Mouse (Mus musculus) inflammation-experienced regulatory T-cells, adult 16 weeks (primary cell): Measurements from ENCODE around the gene Stac2. TPM values are rescaled to one million over a fixed set of nuclear protein-coding genes. Genes with fewer than 3 reads are reported as not detected.

Source experiments
- polyA plus RNA-seq: library from polyadenylated mRNA; unstranded; fragments of 100-300 nt; shearing (Covaris generic); gene quantifications from one replicate; pipeline ENCODE4 v1.2.1, GENCODE M21; 2017

Stac2 gene
- polyA plus RNA-seq, result not detected

GRCm38 (mm10) chr11:98052989-98053834 is at the start of gene Stac2:
Stac2 (minus strand) TSS chr11:98053462.

DNA sequence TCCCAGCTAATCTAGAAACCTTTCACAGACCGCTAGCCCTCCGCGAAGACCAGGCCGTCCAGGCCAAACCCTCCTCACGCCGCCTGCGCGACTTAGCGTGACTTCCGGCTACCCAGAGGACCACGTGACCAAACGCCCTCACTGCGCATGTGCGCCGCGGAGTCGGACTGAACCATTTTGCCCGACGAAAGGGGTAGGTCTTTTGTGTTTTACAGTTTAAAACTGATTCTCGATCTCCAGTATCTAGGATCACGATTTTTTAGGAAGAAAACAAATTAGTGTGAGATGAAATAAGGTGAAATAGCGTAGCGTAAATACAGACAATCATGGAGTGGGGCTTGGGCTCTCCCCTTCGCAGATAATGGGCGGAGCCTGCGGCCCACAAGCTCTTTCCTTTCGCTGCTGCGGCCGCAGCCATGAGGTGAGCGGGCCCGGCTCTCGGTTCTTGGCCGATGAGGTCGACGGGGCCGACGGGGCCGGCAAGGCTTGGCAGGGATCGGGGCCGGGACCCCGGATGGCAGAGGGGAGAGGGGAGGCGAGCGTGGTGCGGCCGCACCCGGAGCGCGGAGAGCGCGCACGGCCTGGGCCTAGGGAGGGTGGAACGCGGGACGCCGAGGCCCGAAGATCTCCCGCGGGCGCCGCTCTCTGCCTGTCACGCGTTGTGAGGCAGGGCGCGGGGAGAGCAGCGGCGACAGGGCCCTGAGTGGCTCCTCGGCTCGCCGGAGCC is 26.5 kb downstream of the Stac2 start, which contains the start of gene Rpl19:
TSS of gene Rpl19 (plus strand) at position 141 of the 727 bp plus-strand sequence.

GRCm38 (mm10) chr11:98022555-98023371 is 30.5 kb downstream of the Stac2 start, which contains the start of gene Cacnb1:
Cacnb1 (minus strand) TSS chr11:98023034.

GRCm38 (mm10) chr11:97995564-97996288 is 57.5 kb downstream of the Stac2 start, which contains the start of gene Arl5c:
Arl5c (minus strand) TSS chr11:97996181.

Other genes starting within 250 kb of the Stac2 start
- 1.1 TPM for gene B230217C12Rik, start 212.7 kb downstream of the Stac2 start, polyA plus RNA-seq
- gene Fbxo47, start 169.3 kb downstream of the Stac2 start, polyA plus RNA-seq, result 1.4 TPM
- 1.9 TPM for gene Plxdc1, start 67.0 kb downstream of the Stac2 start, polyA plus RNA-seq
- gene Arl5c, start 57.3 kb downstream of the Stac2 start, polyA plus RNA-seq, result 119 TPM
- gene Cacnb1, start 30.4 kb downstream of the Stac2 start, polyA plus RNA-seq, result 11.2 TPM
- gene Rpl19, start 26.8 kb downstream of the Stac2 start, polyA plus RNA-seq, result 1,363 TPM
- 8.2 TPM for gene Fbxl20, start 96.9 kb upstream of the Stac2 start, polyA plus RNA-seq
- 61.3 TPM for gene Med1, start 139.8 kb upstream of the Stac2 start, polyA plus RNA-seq
- 19.6 TPM for gene Cdk12, start 149.6 kb upstream of the Stac2 start, polyA plus RNA-seq